Mouse (Mus musculus): ENCODE measurements at regions not wholly inside any gene's neighbourhood (a gene's known extent, or its start where the extent isn't known, plus 50 kb on each side); places are given as distances from the start of the nearest gene placed in this dataset.

DNA sequence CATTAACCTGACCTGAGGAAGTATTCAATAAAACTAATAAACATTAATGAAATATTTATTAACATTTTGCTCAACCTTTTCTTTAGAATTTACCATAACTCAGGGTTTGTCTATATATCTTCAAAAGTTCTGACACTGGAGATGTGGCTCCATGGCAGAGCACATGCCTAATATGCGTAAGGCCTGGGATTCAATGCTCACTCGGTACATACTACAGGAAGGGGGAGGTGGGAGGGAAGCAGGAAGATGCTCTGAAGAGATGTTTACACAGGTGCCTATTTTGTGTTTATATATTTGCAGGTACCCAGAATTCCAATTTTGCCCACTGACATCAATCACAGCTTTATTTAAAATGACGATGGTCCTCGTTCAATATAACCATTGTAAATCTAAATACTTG, 79.0 kb downstream of the Actbl2 start:
- TF ChIP-seq CTCF (IDR thresholded peaks at IDR 0.05; ENCODE audit: extremely low read depth, insufficient read length, insufficient replicate concordance, low read depth, low read length) (no peak), POLR2A (IDR thresholded peaks at IDR 0.05; ENCODE audit: low read depth, low read length) (no peak)
